Mouse (Mus musculus) thymus, adult 2 months (tissue): ENCODE measurements around the gene Vav3. TPM values are rescaled to one million over a fixed set of nuclear protein-coding genes. Genes with fewer than 3 reads are reported as not detected.

ENCODE experiments used
- DNase-seq: peaks from one replicate; pipeline ENCODE4 v3.0.0; 2021
- H3K27ac ChIP-seq: fragments of 200-500 bp; 2 replicates; pipeline ENCODE4 v1.5.1; 2012; ENCODE audit warnings: low read length, control low read depth; ENCODE audit not compliant: control insufficient read depth, insufficient read depth
- H3K27me3 ChIP-seq: fragments of 200-500 bp; 2 replicates; pipeline ENCODE4 v1.6.1; 2012; ENCODE audit warnings: mild to moderate bottlenecking, low read length, moderate library complexity, mixed read lengths; ENCODE audit not compliant: control insufficient read depth, insufficient read depth
- H3K36me3 ChIP-seq: fragments of 200-500 bp; 2 replicates; pipeline ENCODE4 v1.6.1; 2012; ENCODE audit warnings: mild to moderate bottlenecking, low read length, moderate library complexity; ENCODE audit not compliant: control insufficient read depth, insufficient read depth
- H3K4me1 ChIP-seq: fragments of 200-500 bp; replicated peaks from 2 replicates; pipeline ENCODE4 v1.6.1; 2012; ENCODE audit warnings: low read length; ENCODE audit not compliant: control insufficient read depth, insufficient read depth
- H3K4me3 ChIP-seq: fragments of 200-500 bp; 2 replicates; pipeline ENCODE4 v1.5.1; 2012; ENCODE audit warnings: mild to moderate bottlenecking, low read length, control low read depth, moderate library complexity; ENCODE audit not compliant: control insufficient read depth, insufficient read depth
- CTCF ChIP-seq: fragments of 200-500 bp; IDR thresholded peaks from 2 replicates; pipeline ENCODE4 v1.5.1; 2012; ENCODE audit warnings: mild to moderate bottlenecking, control low read depth, low read length, moderate library complexity, borderline replicate concordance; ENCODE audit not compliant: control insufficient read depth, poor library complexity, insufficient read depth; ENCODE audit errors: extremely low read depth
- POLR2A ChIP-seq: fragments of 200-500 bp; IDR thresholded peaks from 2 replicates; pipeline ENCODE4 v1.6.1; 2012; ENCODE audit warnings: mild to moderate bottlenecking, low read length, control low read depth, moderate library complexity; ENCODE audit not compliant: control insufficient read depth, poor library complexity, insufficient read depth; ENCODE audit errors: extremely low read depth
- WGBS: fragments of 180-500 bp; shearing (Covaris S2); methylation state at CpG from one replicate; pipeline ENCODE4 v1.1.7; 2018; 5-methylcytosine and 5-hydroxymethylcytosine counted together
- polyA plus RNA-seq: library from polyadenylated mRNA; depleted of rRNA; stranded (reverse); fragments of >200 nt; gene quantifications from 2 replicates; pipeline ENCODE4 v1.2.3, GENCODE M21; 2012

Gene Vav3
- polyA plus RNA-seq, 1 experiment, result 3.1 TPM

DNA sequence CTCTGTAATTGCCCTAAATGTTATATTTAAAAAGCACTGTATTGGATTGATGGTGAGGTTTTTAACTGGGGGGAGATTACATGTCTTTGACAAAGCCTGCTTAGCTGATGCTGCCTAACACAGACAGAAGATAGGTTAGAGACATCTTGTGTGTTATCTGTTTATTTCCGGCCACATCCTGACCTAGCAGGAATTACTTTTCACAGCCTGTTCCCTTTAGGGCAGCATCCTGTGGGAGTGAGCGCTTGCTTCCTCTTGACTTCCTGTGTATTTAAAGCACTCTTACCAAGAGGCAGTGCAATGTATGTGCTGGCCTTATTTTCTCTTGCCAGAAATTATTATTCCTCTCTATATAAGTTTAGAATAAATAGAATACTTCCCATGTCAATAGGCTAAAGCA, 111.5 kb downstream of the Vav3 start:
- H3K27ac ChIP-seq, result no peak overlapping the region
- DNase-seq, result no peak
- 14% methylated on average over 2 of the region's 2 CpGs for whole genome bisulfite sequencing
- TF ChIP-seq POLR2A (no peak), CTCF (no peak)
- H3K27me3 ChIP-seq, result no peaks in the 10 kb centered on the region
- no peak overlapping the region for H3K4me3 ChIP-seq
- no peaks in the 10 kb centered on the region for H3K36me3 ChIP-seq
- 0 out of 2 replicates have a peak, but pooled peaks cover 3% of the 10 kb centered on the region for H3K4me1 ChIP-seq

DNA sequence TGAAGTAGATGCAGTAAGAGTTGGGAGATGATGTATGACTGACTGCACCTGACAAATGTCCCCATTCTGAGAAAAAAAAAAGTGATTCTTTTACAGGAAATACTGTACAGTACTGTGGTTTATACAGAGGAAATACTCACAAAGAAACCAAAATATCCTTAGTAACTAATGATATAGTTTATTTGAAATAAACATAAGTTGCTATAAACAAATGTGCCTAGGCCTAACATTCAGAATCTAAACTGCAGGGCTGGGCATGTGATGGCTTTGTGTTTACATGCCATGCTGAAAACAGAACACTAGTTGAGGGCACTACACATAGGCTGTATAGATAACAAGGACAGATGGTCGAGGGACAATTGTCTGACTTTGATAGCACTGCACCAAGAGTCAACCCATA, 114.2 kb downstream of the Vav3 start:
- TF ChIP-seq CTCF (no peak), POLR2A (no peak)
- H3K27ac ChIP-seq, result no peak overlapping the region
- H3K36me3 ChIP-seq, result no peaks in the 10 kb centered on the region
- DNase-seq, result no peak
- WGBS, result 83% methylated on average over 1 of the region's 1 CpGs
- H3K4me1 ChIP-seq, result 0 out of 2 replicates have a peak, but pooled peaks cover 3% of the 10 kb centered on the region
- H3K4me3 ChIP-seq, result no peak overlapping the region
- no peaks in the 10 kb centered on the region for H3K27me3 ChIP-seq

DNA sequence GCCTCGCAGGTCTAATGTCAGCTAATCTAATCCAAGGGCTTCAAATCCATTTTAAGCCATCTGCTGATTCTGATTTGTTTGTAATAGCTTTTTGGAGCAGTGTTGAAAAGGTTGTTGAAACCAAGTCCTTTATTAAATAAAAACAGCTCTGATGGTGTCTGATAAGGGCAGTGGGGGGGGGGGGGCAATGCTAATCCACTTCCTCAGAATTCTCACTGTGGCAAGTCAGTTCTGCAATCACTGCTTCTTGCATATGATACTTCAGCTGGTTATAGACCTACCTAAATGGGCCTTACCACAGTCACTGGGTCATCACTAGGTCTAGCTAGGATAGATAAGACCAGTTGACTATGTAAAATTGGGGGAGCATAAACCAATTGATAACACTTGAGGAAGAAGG, 115.9 kb downstream of the Vav3 start:
- no peaks in the 10 kb centered on the region for H3K36me3 ChIP-seq
- H3K4me3 ChIP-seq, result no peak overlapping the region
- 0 out of 2 replicates have a peak, but pooled peaks cover 3% of the 10 kb centered on the region for H3K4me1 ChIP-seq
- no peaks in the 10 kb centered on the region for H3K27me3 ChIP-seq
- TF ChIP-seq POLR2A (no peak), CTCF (no peak)
- WGBS, result 98% methylated on average over 1 of the region's 1 CpGs
- H3K27ac ChIP-seq, result no peak overlapping the region
- DNase-seq, result no peak

DNA sequence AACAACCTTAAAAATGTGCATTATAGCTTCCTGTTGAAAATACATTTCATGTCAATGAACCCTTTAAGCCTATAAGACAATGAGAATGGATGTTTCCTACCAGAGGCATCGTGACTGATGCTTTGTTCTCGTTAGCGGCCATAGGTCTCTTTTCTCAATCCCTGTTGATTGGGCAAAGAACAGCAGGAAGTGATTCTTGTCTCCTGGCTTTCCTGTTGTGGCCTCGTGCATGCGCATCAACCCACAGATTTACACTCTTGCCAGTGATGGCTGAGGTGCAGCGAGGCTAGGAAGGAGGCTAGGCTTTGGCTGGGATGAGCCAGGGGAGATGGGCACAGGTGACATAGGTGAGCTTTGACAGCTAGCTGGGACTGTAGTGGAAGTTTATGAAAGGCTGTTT, 123.2 kb downstream of the Vav3 start:
- DNase-seq, result no peak
- TF ChIP-seq CTCF (no peak), POLR2A (no peak)

DNA sequence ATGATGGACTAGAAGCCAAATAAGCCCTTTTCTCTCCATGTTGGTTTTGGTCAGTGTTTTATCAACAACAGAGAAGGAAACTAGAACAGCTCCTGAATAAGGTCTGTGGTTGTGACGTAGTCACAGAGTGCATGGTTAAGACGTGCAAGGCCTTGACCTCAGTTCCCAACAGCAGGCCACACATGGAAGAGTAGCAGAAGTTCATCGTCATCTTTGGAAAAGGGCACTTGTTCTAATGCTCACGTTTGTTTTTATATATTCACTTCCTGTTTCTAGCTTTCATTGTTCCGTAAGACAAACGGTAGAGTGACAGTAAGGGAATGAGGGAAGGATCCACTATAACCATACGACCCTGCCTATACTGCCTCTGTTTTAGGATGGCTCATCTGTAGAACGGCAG, 124.1 kb downstream of the Vav3 start:
- H3K36me3 ChIP-seq, result no peaks in the 10 kb centered on the region
- TF ChIP-seq CTCF (no peak), POLR2A (no peak)
- H3K4me1 ChIP-seq, result no peaks in the 10 kb centered on the region
- no peak overlapping the region for H3K27ac ChIP-seq
- no peak for DNase-seq
- no peak overlapping the region for H3K4me3 ChIP-seq
- WGBS, result 67% methylated on average over 8 of the region's 8 CpGs
- no peaks in the 10 kb centered on the region for H3K27me3 ChIP-seq

More for the DNA sequence above, 123.2 kb downstream of the Vav3 start:
- H3K27me3 ChIP-seq, result no peaks in the 10 kb centered on the region
- H3K27ac ChIP-seq, result no peak overlapping the region
- WGBS, result 67% methylated on average over 6 of the region's 6 CpGs
- H3K4me3 ChIP-seq, result no peak overlapping the region
- H3K4me1 ChIP-seq, result no peaks in the 10 kb centered on the region
- no peaks in the 10 kb centered on the region for H3K36me3 ChIP-seq

DNA sequence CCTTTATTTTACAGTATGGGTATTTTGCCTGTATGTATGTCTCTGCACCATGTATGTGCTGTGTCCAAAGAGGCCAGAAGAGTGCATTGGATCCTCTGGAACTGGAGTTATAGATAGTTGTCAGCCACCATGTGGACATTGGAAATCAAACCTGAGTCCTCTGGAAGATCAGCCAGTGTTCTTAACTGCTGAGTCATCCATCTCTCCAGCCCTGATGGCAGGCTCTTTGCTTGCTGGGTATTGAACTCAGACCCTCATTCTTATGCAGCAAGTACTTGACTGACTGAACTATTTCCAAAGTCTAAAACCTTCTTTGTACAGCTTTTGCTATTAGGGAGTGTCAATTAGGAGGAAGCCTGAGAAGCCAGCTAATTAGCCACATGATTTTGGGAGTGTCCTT, 126.1 kb downstream of the Vav3 start:
- H3K36me3 ChIP-seq, result no peaks in the 10 kb centered on the region
- no peak overlapping the region for H3K27ac ChIP-seq
- H3K4me1 ChIP-seq, result no peaks in the 10 kb centered on the region
- no peak for DNase-seq
- no peaks in the 10 kb centered on the region for H3K27me3 ChIP-seq
- TF ChIP-seq POLR2A, result no peak
- TF ChIP-seq CTCF, result no peak
- H3K4me3 ChIP-seq, result no peak overlapping the region

DNA sequence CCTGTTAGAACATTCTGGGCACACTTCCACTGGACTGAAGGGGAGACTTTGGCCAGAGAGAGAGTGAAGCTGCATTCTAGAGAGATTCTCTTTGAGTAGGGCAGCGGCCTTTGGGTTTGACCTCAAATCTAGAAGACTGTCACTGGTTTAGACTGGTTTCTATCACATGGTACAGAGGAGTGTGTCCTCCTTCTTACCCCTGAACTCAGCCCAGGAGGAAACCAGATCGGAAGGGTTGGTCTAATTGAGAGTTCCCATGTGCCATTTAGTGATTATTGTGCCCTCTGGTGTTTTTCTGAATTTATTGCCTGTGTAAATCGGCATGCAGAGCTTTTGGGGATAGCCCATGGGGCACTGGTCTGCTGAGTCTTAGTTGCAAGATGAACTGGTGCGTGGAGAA, 126.8 kb downstream of the Vav3 start:
- no peaks in the 10 kb centered on the region for H3K36me3 ChIP-seq
- DNase-seq, result no peak
- H3K4me3 ChIP-seq, result no peak overlapping the region
- 35% methylated on average over 4 of the region's 4 CpGs for whole genome bisulfite sequencing
- H3K27ac ChIP-seq, result no peak overlapping the region
- H3K27me3 ChIP-seq, result no peaks in the 10 kb centered on the region
- no peaks in the 10 kb centered on the region for H3K4me1 ChIP-seq
- TF ChIP-seq CTCF (no peak), POLR2A (no peak)
